Mouse (Mus musculus): ENCODE measurements around the gene Sbsn. TPM values are rescaled to one million over a fixed set of nuclear protein-coding genes. Genes with fewer than 3 reads are reported as not detected.
"Not testable (repeated sequence)": the region's sequence is repeated elsewhere in the genome, so short reads cannot be mapped to it uniquely, and the experiment has no call there.

Sbsn gene
- polyA plus RNA-seq, 1 experiment from 2014 or later = 0.27 TPM

GRCm38 (mm10) chr7:30723274-30723953 is 27.9 kb upstream of the Sbsn start:
- H3K27ac ChIP-seq (ENCODE audit: low read depth, low read length) = no peak overlapping the region
- no peak overlapping the region for H3K4me3 ChIP-seq (ENCODE audit: low read depth, low read length)
- H3K4me2 ChIP-seq (ENCODE audit: low read depth, low read length, severe bottlenecking) = no peak overlapping the region
- no peaks in the 10 kb centered on the region for H3K27me3 ChIP-seq (ENCODE audit: control insufficient read depth, insufficient read depth, low read length)
- no peaks in the 10 kb centered on the region for H3K36me3 ChIP-seq (ENCODE audit: control insufficient read depth, insufficient read depth, low read length)
- 78% methylated on average over 6 of the region's 6 CpGs for WGBS
- ATAC-seq (replicated peaks; ENCODE audit: low FRiP score) (no peak), DNase-seq (ENCODE audit: low spot score) (no peak)
- H3K9me3 ChIP-seq (ENCODE audit: control insufficient read depth, low read length) = no peaks in the 10 kb centered on the region
- H3K4me1 ChIP-seq (replicated peaks; ENCODE audit: control insufficient read depth, insufficient read depth, low read length) = peaks cover 2% of the 10 kb centered on the region; the same call in 1 of the 2 replicates
- no peak overlapping the region for H3K9ac ChIP-seq (ENCODE audit: low read length)

GRCm38 (mm10) chr7:30728214-30728613 is 23.1 kb upstream of the Sbsn start:
- no peak overlapping the region for H3K27ac ChIP-seq (ENCODE audit: low read depth, low read length)
- ATAC-seq (replicated peaks; ENCODE audit: low FRiP score) (no peak), DNase-seq (ENCODE audit: low spot score) (no peak)
- peak overlapping the region; percentile 86; the same call in 1 of the 2 replicates for H3K9ac ChIP-seq (ENCODE audit: low read length)
- WGBS = 87% methylated on average over 6 of the region's 6 CpGs
- H3K9me3 ChIP-seq (ENCODE audit: control insufficient read depth, low read length) = no peaks in the 10 kb centered on the region
- no peaks in the 10 kb centered on the region for H3K36me3 ChIP-seq (ENCODE audit: control insufficient read depth, insufficient read depth, low read length)
- H3K4me1 ChIP-seq (replicated peaks; ENCODE audit: control insufficient read depth, insufficient read depth, low read length) = peaks cover 8% of the 10 kb centered on the region
- peak overlapping the region; percentile 88 for H3K4me2 ChIP-seq (ENCODE audit: low read depth, low read length, severe bottlenecking)
- H3K4me3 ChIP-seq (ENCODE audit: low read depth, low read length) = peak overlapping the region; percentile 75; the same call in 1 of the 2 replicates
- H3K27me3 ChIP-seq (ENCODE audit: control insufficient read depth, insufficient read depth, low read length) = no peaks in the 10 kb centered on the region

DNA sequence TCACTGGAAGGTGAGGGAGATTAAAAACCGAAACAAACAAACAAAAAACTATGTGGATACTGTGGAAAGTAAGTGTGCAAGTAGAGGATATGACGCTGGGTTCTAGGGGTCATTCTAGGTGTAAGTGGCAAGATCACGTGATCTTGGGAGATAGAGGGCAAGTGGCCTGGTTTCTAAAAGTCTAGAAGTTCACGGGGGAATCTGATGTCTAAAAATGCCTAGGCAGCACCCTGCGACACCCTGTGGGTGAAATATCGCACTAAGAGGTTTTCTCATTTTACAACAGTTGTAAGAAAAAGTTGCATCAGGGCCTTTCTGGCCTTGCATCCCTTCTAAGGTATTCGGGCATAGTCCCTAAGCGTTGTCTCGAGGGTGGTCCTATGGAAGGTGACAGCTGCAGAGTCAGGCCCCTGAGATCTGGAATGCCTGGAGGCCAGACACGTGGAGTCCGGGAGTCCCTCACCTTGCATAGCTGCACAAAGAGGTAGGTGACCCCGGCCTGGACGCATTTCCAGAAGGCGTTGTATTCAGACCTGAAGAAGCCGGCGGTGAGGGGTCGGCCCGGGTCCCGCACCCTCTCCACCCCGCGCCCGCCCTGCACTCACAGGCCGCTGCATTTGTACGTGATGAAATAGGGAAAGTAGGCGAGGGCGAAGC is 22.4 kb upstream of the Sbsn start:
- H3K4me2 ChIP-seq (ENCODE audit: low read depth, low read length, severe bottlenecking) = peak overlapping the region; percentile 88
- 7% methylated on average over 26 of the region's 26 CpGs for WGBS
- peaks cover 8% of the 10 kb centered on the region for H3K4me1 ChIP-seq (replicated peaks; ENCODE audit: control insufficient read depth, insufficient read depth, low read length)
- DNase-seq (ENCODE audit: low spot score) (no peak), ATAC-seq (replicated peaks; ENCODE audit: low FRiP score) (peak; percentile 63)
- H3K4me3 ChIP-seq (ENCODE audit: low read depth, low read length) = peak overlapping the region; percentile 75
- H3K27me3 ChIP-seq (ENCODE audit: control insufficient read depth, insufficient read depth, low read length) = no peaks in the 10 kb centered on the region
- H3K36me3 ChIP-seq (ENCODE audit: control insufficient read depth, insufficient read depth, low read length) = no peaks in the 10 kb centered on the region; the same call in 1 of the 2 replicates
- H3K27ac ChIP-seq (ENCODE audit: low read depth, low read length) = no peak overlapping the region
- H3K9ac ChIP-seq (ENCODE audit: low read length) = peak overlapping the region; percentile 86
- H3K9me3 ChIP-seq (ENCODE audit: control insufficient read depth, low read length) = no peaks in the 10 kb centered on the region

GRCm38 (mm10) chr7:30729396-30730063 is 21.7 kb upstream of the Sbsn start, which contains the start of gene Tmem147:
Gene Tmem147, minus strand, starts transcription at chr7:30729540.
- H3K36me3 ChIP-seq (ENCODE audit: control insufficient read depth, insufficient read depth, low read length) = no peaks in the 10 kb centered on the region; the same call in 1 of the 2 replicates
- DNase-seq (ENCODE audit: low spot score) (peak; percentile 96), ATAC-seq (replicated peaks; ENCODE audit: low FRiP score) (peak; percentile 96)
- H3K9me3 ChIP-seq (ENCODE audit: control insufficient read depth, low read length) = no peaks in the 10 kb centered on the region
- peak within 1 kb of the TSS; percentile 87 for H3K27ac ChIP-seq (ENCODE audit: low read depth, low read length)
- WGBS = under 1% methylated on average over 60 of the region's 60 CpGs
- H3K4me2 ChIP-seq (ENCODE audit: low read depth, low read length, severe bottlenecking) = peak within 1 kb of the TSS; percentile 88
- peak within 1 kb of the TSS; percentile 86 for H3K9ac ChIP-seq (ENCODE audit: low read length)
- H3K4me3 ChIP-seq (ENCODE audit: low read depth, low read length) = peak within 1 kb of the TSS; percentile 75
- no peaks in the 10 kb centered on the region for H3K27me3 ChIP-seq (ENCODE audit: control insufficient read depth, insufficient read depth, low read length)
- peaks cover 8% of the 10 kb centered on the region for H3K4me1 ChIP-seq (replicated peaks; ENCODE audit: control insufficient read depth, insufficient read depth, low read length)

DNA sequence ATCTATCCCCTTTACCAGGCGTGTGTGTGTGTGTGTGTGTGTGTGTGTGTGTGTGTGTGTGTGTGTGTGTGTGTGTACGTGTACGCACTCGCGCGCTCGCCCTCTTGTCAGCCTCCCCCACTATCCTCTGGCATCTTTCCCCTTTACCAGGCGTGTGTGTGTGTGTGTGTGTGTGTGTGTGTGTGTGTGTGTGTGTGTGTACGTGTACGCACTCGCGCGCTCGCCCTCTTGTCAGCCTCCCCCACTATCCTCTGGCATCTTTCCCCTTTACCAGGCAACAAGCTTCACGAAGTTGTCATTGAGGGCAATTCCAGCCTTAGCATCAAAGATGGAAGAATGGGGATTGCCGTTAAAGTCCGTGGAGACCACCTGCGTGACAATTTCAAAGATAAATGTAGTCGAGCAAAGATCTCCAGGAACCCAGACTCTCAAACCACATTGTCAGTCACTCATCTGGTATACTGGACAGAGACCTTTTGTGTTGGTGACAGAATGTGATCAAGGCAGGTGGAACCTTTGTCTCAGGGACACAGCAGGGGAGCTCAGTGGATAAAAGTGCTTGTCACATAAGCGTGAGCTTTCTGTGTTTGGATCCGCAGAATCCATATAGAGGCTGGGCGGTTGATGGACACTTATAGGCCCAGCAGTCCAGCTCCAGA is 21.1 kb upstream of the Sbsn start:
- H3K36me3 ChIP-seq (ENCODE audit: control insufficient read depth, insufficient read depth, low read length); H3K27me3 ChIP-seq (ENCODE audit: control insufficient read depth, insufficient read depth, low read length); DNase-seq (ENCODE audit: low spot score); H3K9me3 ChIP-seq (ENCODE audit: control insufficient read depth, low read length); H3K4me1 ChIP-seq (replicated peaks; ENCODE audit: control insufficient read depth, insufficient read depth, low read length); ATAC-seq (replicated peaks; ENCODE audit: low FRiP score): not testable (repeated sequence)
- H3K9ac ChIP-seq (ENCODE audit: low read length) = peak overlapping the region; percentile 86
- peak overlapping the region; percentile 75 for H3K4me3 ChIP-seq (ENCODE audit: low read depth, low read length)
- WGBS = 20% methylated on average over 8 of the region's 22 CpGs
- H3K27ac ChIP-seq (ENCODE audit: low read depth, low read length) = peak overlapping the region; percentile 87; the same call in 1 of the 2 replicates
- H3K4me2 ChIP-seq (ENCODE audit: low read depth, low read length, severe bottlenecking) = peak overlapping the region; percentile 88

DNA sequence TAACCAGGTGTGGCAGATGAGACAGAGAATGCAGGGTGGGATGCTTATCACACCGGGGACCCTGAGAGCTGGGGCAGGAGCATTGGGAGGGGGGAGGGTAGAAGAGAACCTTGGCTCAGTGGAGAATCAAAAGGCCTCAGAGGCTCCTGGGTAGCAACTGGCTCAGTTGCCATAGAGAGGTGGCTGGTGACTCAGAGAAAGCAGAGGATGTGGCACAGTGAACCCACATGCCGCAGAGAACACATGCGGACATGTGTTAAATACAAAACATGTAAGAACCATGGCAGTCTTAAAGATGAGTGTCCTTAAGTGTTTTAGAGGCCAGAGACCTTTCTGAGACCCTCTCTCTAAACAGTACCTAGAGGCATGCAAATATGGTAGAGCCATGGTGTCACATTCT is 15.1 kb upstream of the Sbsn start:
- no peak overlapping the region for H3K9ac ChIP-seq (ENCODE audit: low read length)
- no peaks in the 10 kb centered on the region for H3K27me3 ChIP-seq (ENCODE audit: control insufficient read depth, insufficient read depth, low read length)
- H3K4me3 ChIP-seq (ENCODE audit: low read depth, low read length) = no peak overlapping the region
- DNase-seq (ENCODE audit: low spot score) = no peak
- ATAC-seq (replicated peaks; ENCODE audit: low FRiP score) = no peak
- no peak overlapping the region for H3K4me2 ChIP-seq (ENCODE audit: low read depth, low read length, severe bottlenecking)
- H3K27ac ChIP-seq (ENCODE audit: low read depth, low read length) = no peak overlapping the region
- no peaks in the 10 kb centered on the region for H3K4me1 ChIP-seq (replicated peaks; ENCODE audit: control insufficient read depth, insufficient read depth, low read length)
- H3K36me3 ChIP-seq (ENCODE audit: control insufficient read depth, insufficient read depth, low read length) = no peaks in the 10 kb centered on the region; the same call in 1 of the 2 replicates
- 87% methylated on average over 3 of the region's 3 CpGs for WGBS
- H3K9me3 ChIP-seq (ENCODE audit: control insufficient read depth, low read length) = no peaks in the 10 kb centered on the region

GRCm38 (mm10) chr7:30742570-30742969 is 8.7 kb upstream of the Sbsn start:
- H3K36me3 ChIP-seq (ENCODE audit: control insufficient read depth, insufficient read depth, low read length); H3K9ac ChIP-seq (ENCODE audit: low read length); ATAC-seq (replicated peaks; ENCODE audit: low FRiP score); DNase-seq (ENCODE audit: low spot score); H3K4me3 ChIP-seq (ENCODE audit: low read depth, low read length); H3K4me1 ChIP-seq (replicated peaks; ENCODE audit: control insufficient read depth, insufficient read depth, low read length); H3K4me2 ChIP-seq (ENCODE audit: low read depth, low read length, severe bottlenecking); H3K9me3 ChIP-seq (ENCODE audit: control insufficient read depth, low read length); H3K27me3 ChIP-seq (ENCODE audit: control insufficient read depth, insufficient read depth, low read length); H3K27ac ChIP-seq (ENCODE audit: low read depth, low read length): not testable (repeated sequence)
- WGBS = 92% methylated on average over 2 of the region's 2 CpGs

DNA sequence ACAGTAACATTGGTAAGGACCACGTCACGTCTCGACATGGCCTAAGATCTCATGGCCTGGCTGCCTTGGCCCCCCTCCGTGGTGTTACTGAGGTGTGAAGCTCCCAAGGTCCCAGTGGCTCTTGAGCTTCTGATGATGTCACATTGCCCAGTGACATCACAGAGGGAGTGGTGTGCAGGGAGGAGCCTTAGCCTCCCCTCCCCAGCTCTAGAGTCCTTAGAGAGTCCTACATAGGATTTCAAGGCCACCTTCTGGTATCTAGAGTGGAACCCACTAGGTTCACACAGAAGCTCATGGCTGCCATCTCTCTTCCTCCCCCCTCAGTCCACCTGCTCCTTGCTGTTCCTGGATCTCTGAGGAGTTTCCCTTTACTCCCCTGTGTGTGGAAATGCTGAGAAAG is 7.7 kb upstream of the Sbsn start, which contains the start of gene Gapdhs:
TSS of gene Gapdhs (minus strand) at position 65 of the 400 bp plus-strand sequence.
- not testable (repeated sequence) for H3K36me3 ChIP-seq (ENCODE audit: control insufficient read depth, insufficient read depth, low read length); ATAC-seq (replicated peaks; ENCODE audit: low FRiP score); H3K27me3 ChIP-seq (ENCODE audit: control insufficient read depth, insufficient read depth, low read length); H3K9ac ChIP-seq (ENCODE audit: low read length); H3K4me1 ChIP-seq (replicated peaks; ENCODE audit: control insufficient read depth, insufficient read depth, low read length); H3K9me3 ChIP-seq (ENCODE audit: control insufficient read depth, low read length); H3K4me3 ChIP-seq (ENCODE audit: low read depth, low read length); H3K4me2 ChIP-seq (ENCODE audit: low read depth, low read length, severe bottlenecking); DNase-seq (ENCODE audit: low spot score); H3K27ac ChIP-seq (ENCODE audit: low read depth, low read length)
- 100% methylated on average over 1 of the region's 4 CpGs for WGBS
